Mouse (Mus musculus) forebrain, postnatal 0 days (tissue): ENCODE measurements around the gene Tns3. TPM values are rescaled to one million over a fixed set of nuclear protein-coding genes. Genes with fewer than 3 reads are reported as not detected.
A peak's percentile ranks its signal among the peaks of the same experiment; 100 is the strongest.

Source experiments
- ATAC-seq: fragments of 200-750 bp; cut with Nextera tagmentation; 2 replicates; pipeline ENCODE4 v1.8.0; 2017; ENCODE audit warnings: mild to moderate bottlenecking, moderate library complexity
- DNase-seq: peaks from one replicate; pipeline ENCODE4 v3.0.0-alpha.2; 2015
- H3K27ac ChIP-seq: fragments of 300-500 bp; sonication (generic); 2 replicates; pipeline ENCODE4 v1.5.1; 2014; ENCODE audit warnings: low read depth, mild to moderate bottlenecking, antibody characterized with exemption, low read length, moderate library complexity, mixed read lengths
- H3K27me3 ChIP-seq: fragments of 300-500 bp; sonication (generic); 2 replicates; pipeline ENCODE4 v1.6.1; 2014; ENCODE audit warnings: mild to moderate bottlenecking, low read length, mixed read lengths; ENCODE audit not compliant: insufficient read depth
- H3K36me3 ChIP-seq: fragments of 300-500 bp; sonication (generic); 2 replicates; pipeline ENCODE4 v1.6.1; 2014; ENCODE audit warnings: mild to moderate bottlenecking, moderate library complexity; ENCODE audit not compliant: insufficient read depth
- H3K4me1 ChIP-seq: fragments of 300-500 bp; sonication (generic); 2 replicates; pipeline ENCODE4 v1.6.1; 2014; ENCODE audit warnings: antibody characterized with exemption; ENCODE audit not compliant: insufficient read depth
- H3K4me2 ChIP-seq: fragments of 300-500 bp; sonication (generic); 2 replicates; pipeline ENCODE4 v1.6.1; 2014; ENCODE audit warnings: low read depth, mild to moderate bottlenecking, moderate library complexity
- H3K4me3 ChIP-seq: fragments of 300-500 bp; sonication (generic); 2 replicates; pipeline ENCODE4 v1.5.1; 2014; ENCODE audit warnings: low read depth, low read length, mixed read lengths
- H3K9ac ChIP-seq: fragments of 300-500 bp; sonication (generic); 2 replicates; pipeline ENCODE4 v1.6.1; 2014; ENCODE audit warnings: mild to moderate bottlenecking
- H3K9me3 ChIP-seq: fragments of 300-500 bp; sonication (generic); 2 replicates; pipeline ENCODE4 v1.6.1; 2016; ENCODE audit warnings: low read length
- CTCF ChIP-seq: sonication (generic); IDR thresholded peaks from 2 replicates; pipeline ENCODE4 v1.5.1; 2016; ENCODE audit warnings: antibody characterized with exemption, control low read depth, low read depth
- WGBS: fragments of 180-500 bp; shearing (Covaris S2); extraction: QIAGEN DNeasy Blood & Tissue Kit; methylation state at CpG from one replicate; pipeline ENCODE4 v1.1.7; 2014; 5-methylcytosine and 5-hydroxymethylcytosine counted together
- polyA plus RNA-seq: library from polyadenylated mRNA; unstranded; fragments of >200 nt; fragmentation: Nextera tagmentation; extraction: Ambion mirVana; gene quantifications from 2 replicates; pipeline ENCODE4 v1.2.1, GENCODE M21; 2015
- total RNA-seq: library from RNA; depleted of rRNA; stranded (reverse); fragments of >200 nt; gene quantifications from 2 replicates; pipeline ENCODE4 v1.2.3, GENCODE M21; 2014

Tns3 gene
- total and polyA plus RNA-seq, 2 experiments from 2014 or later, result 6.2 to 26.5 TPM

DNA sequence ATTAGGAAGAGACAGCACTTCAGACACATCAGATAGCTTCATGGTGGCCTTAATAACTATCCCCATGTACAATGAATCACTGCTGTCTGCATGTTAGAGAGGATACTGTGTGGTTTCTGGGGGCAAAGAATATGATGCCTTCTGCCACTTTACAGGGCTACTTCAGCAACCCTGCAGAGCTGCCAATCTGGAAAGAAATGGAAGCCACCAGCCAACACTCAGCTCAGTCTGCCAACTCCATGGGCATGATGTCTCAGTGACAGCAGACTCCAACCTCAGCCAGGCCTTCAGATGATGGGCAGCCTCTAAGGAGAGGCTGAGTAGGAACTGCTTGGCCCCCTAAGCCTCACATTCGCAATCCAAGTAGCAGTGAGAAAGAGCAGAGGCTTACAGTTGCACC lies 61.7 kb downstream of the Tns3 start:
- H3K36me3 ChIP-seq, result no peaks in the 10 kb centered on the region
- H3K4me3 ChIP-seq, result no peak overlapping the region
- ATAC-seq (peak; percentile 78), DNase-seq (peak; percentile 53)
- no peaks in the 10 kb centered on the region for H3K9me3 ChIP-seq
- 50% methylated on average over 1 of the region's 1 CpGs for WGBS
- no peak overlapping the region for H3K4me2 ChIP-seq
- H3K27me3 ChIP-seq, result no peaks in the 10 kb centered on the region
- H3K27ac ChIP-seq, result no peak overlapping the region
- H3K4me1 ChIP-seq, result no peaks in the 10 kb centered on the region
- TF ChIP-seq CTCF, result no peak
- no peak overlapping the region for H3K9ac ChIP-seq

DNA sequence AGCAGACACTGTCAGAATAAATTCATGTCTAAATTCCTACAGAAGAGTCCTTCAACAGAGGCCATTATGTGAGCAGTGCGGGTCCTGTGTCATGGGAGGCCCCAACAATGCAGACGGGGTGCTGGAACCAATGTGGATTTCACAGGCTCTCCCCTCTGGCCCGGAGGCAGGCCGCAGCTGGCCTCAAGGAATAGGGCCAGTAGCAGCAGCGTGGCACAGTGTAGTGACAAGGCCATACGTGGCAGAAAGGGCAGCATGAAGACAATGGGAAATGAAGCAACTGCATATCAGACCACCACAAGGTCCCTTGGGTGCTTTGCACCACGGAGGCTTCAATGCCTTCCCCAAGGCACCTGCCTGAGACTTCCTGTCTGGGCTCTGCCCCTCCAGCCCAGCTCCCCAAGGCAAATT lies 62.9 kb downstream of the Tns3 start:
- Histone ChIP-seq H3K9ac (no peak overlapping the region), H3K4me3 (no peak overlapping the region), H3K9me3 (no peaks in the 10 kb centered on the region), H3K36me3 (no peaks in the 10 kb centered on the region), H3K27ac (no peak overlapping the region), H3K4me1 (no peaks in the 10 kb centered on the region), H3K4me2 (no peak overlapping the region), H3K27me3 (no peaks in the 10 kb centered on the region)
- DNase-seq, result no peak
- TF ChIP-seq CTCF, result no peak
- 50% methylated on average over 7 of the region's 7 CpGs for WGBS
- ATAC-seq, result no peak

DNA sequence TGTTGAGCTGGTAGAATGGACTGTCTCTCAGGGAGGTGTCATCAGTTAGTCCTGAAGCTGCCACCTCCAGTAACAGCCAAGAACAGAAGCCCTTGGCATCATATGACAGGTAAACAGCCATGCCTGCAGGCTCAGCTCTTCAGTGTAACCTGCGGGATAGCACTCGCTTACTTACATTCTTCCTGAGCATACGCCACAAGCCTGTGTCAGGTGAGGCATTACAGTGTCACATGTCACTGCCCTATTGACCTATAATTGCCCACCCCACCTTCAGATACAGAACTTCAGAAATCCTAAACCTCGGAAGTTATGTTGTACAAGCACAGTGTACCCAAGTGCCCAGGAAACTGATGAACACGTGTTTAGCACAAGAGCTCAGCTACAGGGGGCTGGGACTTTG lies 68.7 kb downstream of the Tns3 start:
- Histone ChIP-seq H3K4me1 (no peaks in the 10 kb centered on the region), H3K9me3 (no peaks in the 10 kb centered on the region), H3K27ac (no peak overlapping the region), H3K36me3 (no peaks in the 10 kb centered on the region), H3K4me2 (no peak overlapping the region), H3K4me3 (no peak overlapping the region), H3K27me3 (no peaks in the 10 kb centered on the region), H3K9ac (no peak overlapping the region)
- WGBS, result 93% methylated on average over 5 of the region's 5 CpGs
- DNase-seq (no peak), ATAC-seq (no peak)
- no peak for TF ChIP-seq CTCF

DNA sequence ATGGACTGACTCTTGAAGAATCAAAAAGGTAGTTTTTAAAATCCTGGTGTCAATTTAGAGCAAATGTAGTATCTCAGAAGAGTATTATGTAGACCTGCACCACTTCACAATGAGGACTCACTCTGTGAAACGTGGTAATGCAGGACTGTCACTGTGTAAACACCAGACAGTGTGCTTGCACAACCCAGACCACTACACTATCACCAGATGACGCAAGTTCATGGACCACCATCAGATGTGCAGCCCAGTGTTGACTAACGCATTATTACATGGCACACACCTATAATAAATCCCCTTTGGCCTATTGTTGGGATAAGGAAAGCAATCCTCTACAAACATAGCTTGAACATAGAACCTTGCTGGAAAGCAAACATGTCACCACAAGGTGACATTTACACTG lies 71.2 kb downstream of the Tns3 start:
- Histone ChIP-seq H3K4me3 (no peak overlapping the region), H3K27ac (no peak overlapping the region), H3K27me3 (no peaks in the 10 kb centered on the region), H3K9me3 (no peaks in the 10 kb centered on the region), H3K4me2 (no peak overlapping the region), H3K9ac (no peak overlapping the region), H3K36me3 (no peaks in the 10 kb centered on the region), H3K4me1 (no peaks in the 10 kb centered on the region)
- no peak for ATAC-seq
- TF ChIP-seq CTCF, result no peak
- WGBS, result 87% methylated on average over 3 of the region's 3 CpGs
- DNase-seq, result no peak

DNA sequence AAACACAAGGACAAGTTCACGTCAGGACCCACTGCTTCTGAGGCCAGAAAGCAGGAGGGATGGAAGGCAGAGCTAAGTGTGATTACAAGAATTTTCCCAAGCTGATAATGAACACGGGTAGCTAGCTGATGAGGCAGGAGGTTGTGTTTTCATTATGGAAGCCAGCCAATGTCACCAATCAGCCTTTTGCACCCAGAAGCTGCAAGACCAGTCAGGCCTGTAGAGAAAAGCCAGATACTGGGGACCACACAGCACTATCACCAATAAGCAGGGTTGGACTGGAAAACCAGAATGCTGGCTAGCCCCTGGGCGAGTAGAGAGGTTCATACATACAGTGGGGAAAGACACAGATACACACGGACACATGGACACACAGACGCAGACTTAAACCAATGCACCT lies 73.1 kb downstream of the Tns3 start:
- ATAC-seq, result no peak
- TF ChIP-seq CTCF, result no peak

DNA sequence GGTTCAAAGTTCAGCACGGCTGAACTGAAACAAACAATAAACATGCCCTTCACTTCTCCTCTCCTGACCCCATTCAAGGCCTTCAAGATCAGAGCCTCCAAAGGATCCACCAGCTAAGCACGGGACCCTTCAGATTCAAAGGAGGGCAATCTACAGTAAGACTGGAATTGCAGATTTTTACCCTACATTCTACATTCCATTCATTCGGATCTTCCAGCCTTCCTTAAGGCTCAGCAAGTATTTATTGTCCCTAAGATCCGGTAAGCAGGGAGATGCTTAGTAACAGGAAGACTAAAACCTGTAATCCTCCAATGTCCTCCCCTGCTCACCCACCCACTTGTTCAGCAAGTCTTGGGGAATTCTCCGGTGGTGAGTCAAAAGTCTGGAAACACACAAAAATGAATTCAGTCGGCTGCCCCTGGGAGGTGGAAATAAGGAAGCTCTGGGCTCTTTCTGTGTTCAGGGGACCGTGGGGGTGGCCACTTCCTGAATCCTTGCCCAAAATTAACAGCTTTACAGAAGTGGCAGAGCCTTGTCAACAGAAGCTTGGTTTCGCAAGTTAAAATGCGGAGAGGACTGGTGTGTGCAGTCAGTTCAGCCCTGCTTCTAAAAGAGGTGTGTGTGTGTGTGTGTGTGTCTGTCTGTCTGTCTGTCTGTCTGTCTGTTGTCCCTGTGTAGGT lies 75.0 kb downstream of the Tns3 start:
- WGBS, result 60% methylated on average over 9 of the region's 9 CpGs
- DNase-seq, result no peak

More for the DNA sequence above, 73.1 kb downstream of the Tns3 start:
- Histone ChIP-seq H3K4me2 (no peak overlapping the region), H3K9ac (no peak overlapping the region), H3K27ac (no peak overlapping the region), H3K36me3 (no peaks in the 10 kb centered on the region), H3K27me3 (no peaks in the 10 kb centered on the region), H3K9me3 (no peaks in the 10 kb centered on the region), H3K4me3 (no peak overlapping the region), H3K4me1 (no peaks in the 10 kb centered on the region)
- no peak for DNase-seq
- 83% methylated on average over 5 of the region's 5 CpGs for WGBS

DNA sequence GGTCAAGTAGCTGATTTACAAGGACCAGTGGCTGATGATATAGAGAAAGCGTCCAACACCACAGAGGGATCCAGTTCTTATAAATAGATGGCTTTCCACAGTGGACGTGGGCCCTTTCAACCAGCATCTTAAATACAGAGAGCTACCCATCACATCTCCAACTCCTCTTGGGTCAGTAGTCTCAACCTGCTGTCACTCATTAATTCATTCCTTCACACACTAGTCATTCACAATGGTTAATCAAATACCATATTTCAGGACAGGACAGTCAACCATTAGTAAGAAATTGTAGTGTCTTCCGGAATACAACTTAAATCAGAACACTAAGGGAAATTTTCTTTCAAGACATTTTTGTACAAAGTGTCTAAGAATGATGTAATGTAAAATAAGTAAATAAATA lies 76.4 kb downstream of the Tns3 start:
- no peak overlapping the region for H3K27ac ChIP-seq
- H3K4me3 ChIP-seq, result no peak overlapping the region
- DNase-seq, result no peak
- no peaks in the 10 kb centered on the region for H3K27me3 ChIP-seq
- 93% methylated on average over 3 of the region's 3 CpGs for whole genome bisulfite sequencing
- no peak overlapping the region for H3K9ac ChIP-seq
- no peaks in the 10 kb centered on the region for H3K9me3 ChIP-seq
- H3K36me3 ChIP-seq, result no peaks in the 10 kb centered on the region
- no peaks in the 10 kb centered on the region for H3K4me1 ChIP-seq
- H3K4me2 ChIP-seq, result no peak overlapping the region
- ATAC-seq, result no peak
- no peak for TF ChIP-seq CTCF

More for the DNA sequence above, 75.0 kb downstream of the Tns3 start:
- H3K36me3 ChIP-seq, result no peaks in the 10 kb centered on the region
- H3K4me3 ChIP-seq, result no peak overlapping the region
- no peaks in the 10 kb centered on the region for H3K4me1 ChIP-seq
- H3K4me2 ChIP-seq, result no peak overlapping the region
- ATAC-seq, result no peak
- no peak overlapping the region for H3K9ac ChIP-seq
- no peak overlapping the region for H3K27ac ChIP-seq
- H3K27me3 ChIP-seq, result no peaks in the 10 kb centered on the region
- H3K9me3 ChIP-seq, result no peaks in the 10 kb centered on the region
- no peak for TF ChIP-seq CTCF
